Mouse (Mus musculus) forebrain, embryonic 16.5 days (tissue): ENCODE results near the gene Nfkb1. TPM values are rescaled to one million over a fixed set of nuclear protein-coding genes. Genes with fewer than 3 reads are reported as not detected.

Experiments
- ATAC-seq: fragments of 200-750 bp; cut with Nextera tagmentation; 2 replicates; pipeline ENCODE4 v1.8.0; 2017; ENCODE audit warnings: mild to moderate bottlenecking, moderate library complexity
- H3K27ac ChIP-seq: fragments of 300-500 bp; sonication (generic); 2 replicates; pipeline ENCODE4 v1.5.1; 2014; ENCODE audit warnings: low read length, control low read depth
- H3K27me3 ChIP-seq: fragments of 300-500 bp; sonication (generic); replicated peaks from 2 replicates; pipeline ENCODE4 v1.6.1; 2014; ENCODE audit warnings: low read length; ENCODE audit not compliant: control insufficient read depth, insufficient read depth
- H3K36me3 ChIP-seq: fragments of 300-500 bp; sonication (generic); 2 replicates; pipeline ENCODE4 v1.6.1; 2014; ENCODE audit not compliant: control insufficient read depth, insufficient read depth
- H3K4me1 ChIP-seq: fragments of 300-500 bp; sonication (generic); replicated peaks from 2 replicates; pipeline ENCODE4 v1.6.1; 2014; ENCODE audit warnings: low read length; ENCODE audit not compliant: control insufficient read depth, insufficient read depth
- H3K4me2 ChIP-seq: fragments of 300-500 bp; sonication (generic); 2 replicates; pipeline ENCODE4 v1.6.1; 2014; ENCODE audit warnings: mild to moderate bottlenecking, low read length, control low read depth
- H3K4me3 ChIP-seq: fragments of 300-500 bp; sonication (generic); replicated peaks from 2 replicates; pipeline ENCODE4 v1.5.1; 2014; ENCODE audit warnings: mild to moderate bottlenecking, low read length, control low read depth
- H3K9ac ChIP-seq: fragments of 300-500 bp; sonication (generic); replicated peaks from 2 replicates; pipeline ENCODE4 v1.6.1; 2014; ENCODE audit warnings: low read depth, low read length, control low read depth
- H3K9me3 ChIP-seq: fragments of 300-500 bp; sonication (generic); 2 replicates; pipeline ENCODE4 v1.6.1; 2016; ENCODE audit warnings: low read length; ENCODE audit not compliant: control insufficient read depth
- WGBS: fragments of 180-500 bp; shearing (Covaris S2); extraction: QIAGEN DNeasy Blood & Tissue Kit; methylation state at CpG from one replicate; pipeline ENCODE4 v1.1.7; 2014; 5-methylcytosine and 5-hydroxymethylcytosine counted together
- polyA plus RNA-seq: library from polyadenylated mRNA; unstranded; fragments of >200 nt; fragmentation: Nextera tagmentation; extraction: Ambion mirVana; gene quantifications from 2 replicates; pipeline ENCODE4 v1.2.1, GENCODE M21; 2015

Nfkb1 gene
- polyA plus RNA-seq, 1 experiment from 2014 or later, result 7.1 TPM

DNA sequence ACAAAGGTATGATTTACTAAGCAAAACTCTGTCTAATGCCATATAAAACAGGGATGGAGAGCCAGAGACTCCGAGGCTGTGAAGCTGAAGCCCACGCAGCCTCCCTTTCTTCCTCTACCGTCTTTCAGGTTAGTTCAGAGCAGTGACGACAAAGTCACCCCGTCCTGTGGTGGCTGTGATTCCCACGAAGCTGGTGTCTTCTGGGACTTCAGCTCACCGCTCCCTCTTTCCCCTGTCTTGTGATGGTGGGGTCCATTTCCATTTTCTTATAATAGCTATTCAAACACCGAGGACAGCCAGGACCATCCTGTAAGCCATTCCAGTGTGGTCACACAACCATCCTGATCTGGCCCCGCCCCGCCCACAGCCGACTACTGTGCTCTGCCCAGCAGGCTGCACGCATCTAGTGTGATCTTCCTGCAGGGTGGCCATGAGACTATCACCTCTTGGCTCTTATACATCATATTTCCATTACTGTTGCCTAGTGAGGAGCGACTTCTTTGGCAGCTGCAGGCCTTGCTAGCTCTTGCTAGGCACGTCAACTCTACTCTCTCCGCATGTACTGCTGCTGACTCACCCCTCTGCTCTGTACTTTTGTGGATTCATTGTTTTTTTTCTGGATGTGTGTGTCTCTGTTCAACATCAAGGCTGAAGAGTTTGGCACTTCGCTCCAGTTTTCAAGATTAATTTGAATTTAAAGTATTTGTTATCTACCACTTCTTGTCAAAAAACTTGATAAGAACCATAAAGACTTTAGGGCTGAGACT lies 50.3 kb downstream of the Nfkb1 start:
- Histone ChIP-seq H3K27ac (no peak overlapping the region), H3K27me3 (no peaks in the 10 kb centered on the region), H3K4me1 (no peaks in the 10 kb centered on the region), H3K9me3 (no peaks in the 10 kb centered on the region), H3K4me2 (no peak overlapping the region), H3K36me3 (no peaks in the 10 kb centered on the region), H3K4me3 (no peak overlapping the region), H3K9ac (no peak overlapping the region)
- no peak for ATAC-seq
- WGBS, result 92% methylated on average over 16 of the region's 16 CpGs

DNA sequence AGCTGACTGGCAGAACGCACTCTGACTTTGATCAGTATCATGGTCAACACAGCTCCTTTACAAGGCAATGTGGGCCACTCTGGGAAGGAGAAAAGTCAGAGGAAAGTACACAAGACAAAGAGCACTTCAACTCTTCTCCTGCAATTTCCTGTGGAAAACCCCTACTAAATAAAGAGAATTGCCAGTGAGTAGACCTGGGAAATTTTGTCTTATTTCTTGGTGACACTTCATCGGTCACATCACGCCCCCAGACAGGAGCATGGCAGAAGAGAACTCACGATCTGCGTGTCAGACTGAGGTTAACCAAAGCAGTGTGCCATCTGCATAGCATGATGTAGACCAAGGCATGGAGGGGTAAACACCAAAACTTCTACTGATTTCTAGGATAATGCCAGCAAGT lies 51.1 kb downstream of the Nfkb1 start:
- H3K36me3 ChIP-seq, result no peaks in the 10 kb centered on the region
- H3K4me1 ChIP-seq, result no peaks in the 10 kb centered on the region
- 97% methylated on average over 5 of the region's 5 CpGs for WGBS
- no peak overlapping the region for H3K4me2 ChIP-seq
- H3K27me3 ChIP-seq, result no peaks in the 10 kb centered on the region
- no peak for ATAC-seq
- H3K9ac ChIP-seq, result no peak overlapping the region
- H3K9me3 ChIP-seq, result no peaks in the 10 kb centered on the region
- H3K27ac ChIP-seq, result no peak overlapping the region
- H3K4me3 ChIP-seq, result no peak overlapping the region

DNA sequence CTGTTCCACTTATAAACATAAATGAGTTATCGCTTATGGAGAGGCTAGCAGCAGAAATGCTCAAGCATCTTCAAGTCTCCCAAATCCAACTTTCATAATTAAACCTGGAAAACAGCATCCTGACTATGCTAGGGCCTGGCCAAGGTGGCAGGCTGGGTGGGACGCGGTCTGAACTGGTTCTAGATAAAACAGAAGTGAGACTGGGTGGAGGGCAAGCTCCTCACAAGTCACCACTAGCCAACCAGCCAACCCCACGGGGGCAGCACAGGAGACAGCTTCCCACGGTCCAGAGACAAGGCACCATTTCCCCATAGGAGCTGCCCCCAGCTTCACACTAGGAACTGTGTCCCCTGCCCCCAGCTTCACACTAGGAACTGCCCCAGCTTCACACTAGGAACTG lies 53.8 kb downstream of the Nfkb1 start:
- H3K27me3 ChIP-seq, result no peaks in the 10 kb centered on the region
- no peak overlapping the region for H3K27ac ChIP-seq
- no peak overlapping the region for H3K9ac ChIP-seq
- 86% methylated on average over 5 of the region's 5 CpGs for whole genome bisulfite sequencing
- H3K9me3 ChIP-seq, result no peaks in the 10 kb centered on the region
- no peak for ATAC-seq
- H3K4me3 ChIP-seq, result no peak overlapping the region
- H3K36me3 ChIP-seq, result no peaks in the 10 kb centered on the region
- no peaks in the 10 kb centered on the region for H3K4me1 ChIP-seq
- no peak overlapping the region for H3K4me2 ChIP-seq

DNA sequence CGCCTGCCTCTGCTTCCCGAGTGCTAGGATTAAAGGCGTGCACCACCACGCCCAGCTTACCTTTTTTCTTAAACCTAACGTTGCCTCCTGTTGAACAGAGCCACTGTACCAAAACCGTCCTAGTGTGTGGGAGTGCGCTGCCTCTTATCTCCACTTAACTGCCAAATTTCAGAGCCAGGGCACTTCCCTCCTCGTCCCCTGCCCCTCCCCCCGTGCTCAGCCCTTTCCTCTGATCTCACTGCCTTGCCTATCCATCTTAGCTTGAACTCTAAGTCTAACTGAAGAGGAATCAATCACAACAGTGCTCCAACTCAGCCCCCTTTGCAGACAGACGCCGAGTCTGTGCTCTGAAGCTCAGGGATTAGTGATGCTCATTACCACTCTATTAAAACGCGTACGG lies 54.9 kb downstream of the Nfkb1 start:
- no peak overlapping the region for H3K4me2 ChIP-seq
- H3K4me1 ChIP-seq, result no peaks in the 10 kb centered on the region
- no peaks in the 10 kb centered on the region for H3K27me3 ChIP-seq
- H3K27ac ChIP-seq, result no peak overlapping the region
- no peak overlapping the region for H3K9ac ChIP-seq
- H3K36me3 ChIP-seq, result no peaks in the 10 kb centered on the region
- WGBS, result 49% methylated on average over 14 of the region's 14 CpGs
- no peaks in the 10 kb centered on the region for H3K9me3 ChIP-seq
- ATAC-seq, result no peak
- H3K4me3 ChIP-seq, result no peak overlapping the region

DNA sequence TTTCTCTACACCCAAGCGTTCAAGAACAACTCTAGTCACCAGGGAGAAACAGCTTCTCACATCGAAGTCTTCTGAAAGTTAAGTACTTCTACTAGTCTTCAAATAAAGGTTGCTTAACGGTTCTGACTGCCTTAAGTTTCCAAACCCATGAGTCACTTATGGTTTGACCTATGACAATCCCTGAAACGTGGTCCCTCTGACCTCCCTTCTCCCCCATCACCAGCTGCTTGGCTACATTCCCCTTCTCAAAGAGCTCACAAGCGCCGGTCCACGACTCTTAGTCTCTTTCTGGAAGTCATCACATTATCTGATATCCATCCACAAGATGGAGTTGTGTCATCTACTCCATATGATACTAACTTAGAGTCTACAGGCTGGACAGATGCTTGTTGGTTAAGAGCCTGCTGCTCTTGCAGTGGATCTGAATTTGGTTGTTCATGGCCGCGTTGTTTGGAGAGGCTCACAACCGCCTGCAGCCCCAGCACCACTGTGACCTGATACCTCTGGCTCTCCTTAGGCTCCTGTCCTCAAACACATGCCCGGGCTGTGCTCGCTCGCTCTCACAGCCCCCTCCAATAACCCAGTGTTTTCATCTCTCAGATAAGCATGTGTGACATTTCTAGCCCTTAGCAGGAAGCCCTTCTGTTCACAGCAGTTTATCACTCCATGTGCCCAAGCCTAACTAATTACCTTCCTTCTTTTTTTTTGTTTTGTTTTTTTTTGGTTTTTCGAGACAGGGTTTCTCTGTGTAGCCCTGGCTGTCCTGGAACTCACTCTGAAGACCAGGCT lies 55.5 kb downstream of the Nfkb1 start:
- Histone ChIP-seq H3K27me3 (no peaks in the 10 kb centered on the region), H3K27ac (no peak overlapping the region), H3K9me3 (no peaks in the 10 kb centered on the region), H3K36me3 (no peaks in the 10 kb centered on the region), H3K4me3 (no peak overlapping the region), H3K4me2 (no peak overlapping the region), H3K9ac (no peak overlapping the region), H3K4me1 (no peaks in the 10 kb centered on the region)
- 93% methylated on average over 14 of the region's 14 CpGs for WGBS
- ATAC-seq, result no peak

DNA sequence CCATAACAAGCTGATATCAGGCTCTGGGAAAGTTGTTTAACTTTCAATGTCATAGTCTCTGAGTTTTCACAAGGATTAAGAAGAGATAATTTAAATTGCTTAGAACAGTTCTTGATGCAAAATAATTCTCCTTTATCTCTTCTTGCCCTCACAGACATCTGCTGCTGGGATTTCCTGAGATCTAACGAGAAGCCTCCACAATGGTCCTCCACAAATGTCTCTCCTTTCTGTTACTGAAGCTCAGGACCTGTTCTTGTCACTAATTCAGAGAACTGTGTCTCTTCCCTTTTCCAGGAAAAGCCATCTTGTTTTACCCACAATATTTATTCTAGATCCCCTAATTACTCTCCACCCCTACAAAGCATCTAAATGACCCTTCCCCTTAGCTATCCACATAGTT lies 56.3 kb downstream of the Nfkb1 start:
- no peak overlapping the region for H3K27ac ChIP-seq
- H3K27me3 ChIP-seq, result no peaks in the 10 kb centered on the region
- H3K4me2 ChIP-seq, result no peak overlapping the region
- H3K4me3 ChIP-seq, result no peak overlapping the region
- no peaks in the 10 kb centered on the region for H3K9me3 ChIP-seq
- WGBS, result 90% methylated on average over 1 of the region's 1 CpGs
- ATAC-seq, result no peak
- H3K9ac ChIP-seq, result no peak overlapping the region
- H3K36me3 ChIP-seq, result no peaks in the 10 kb centered on the region
- no peaks in the 10 kb centered on the region for H3K4me1 ChIP-seq

DNA sequence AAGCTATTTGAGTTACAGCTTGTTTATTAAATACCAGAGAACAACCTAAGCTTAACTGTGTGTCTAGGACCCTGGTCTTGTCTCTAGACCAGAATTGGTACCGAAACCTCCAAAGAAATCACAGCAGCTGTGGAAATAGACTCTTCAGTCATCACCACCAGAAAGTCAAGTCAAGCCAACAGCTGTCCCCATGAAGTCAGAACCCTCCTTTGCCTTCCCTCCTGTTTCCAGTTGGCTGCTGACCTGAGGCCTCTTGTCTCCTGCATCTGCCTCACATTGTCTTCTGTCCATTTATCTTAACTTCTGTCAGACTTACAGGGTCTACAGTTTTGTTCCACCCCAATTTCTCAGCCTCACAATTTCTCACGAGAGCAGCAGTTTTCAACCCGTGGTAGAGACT lies 57.1 kb downstream of the Nfkb1 start:
- Histone ChIP-seq H3K4me2 (no peak overlapping the region), H3K9ac (no peak overlapping the region), H3K36me3 (no peaks in the 10 kb centered on the region), H3K9me3 (no peaks in the 10 kb centered on the region), H3K27me3 (no peaks in the 10 kb centered on the region), H3K27ac (no peak overlapping the region), H3K4me3 (no peak overlapping the region), H3K4me1 (no peaks in the 10 kb centered on the region)
- 96% methylated on average over 3 of the region's 3 CpGs for WGBS
- no peak for ATAC-seq

DNA sequence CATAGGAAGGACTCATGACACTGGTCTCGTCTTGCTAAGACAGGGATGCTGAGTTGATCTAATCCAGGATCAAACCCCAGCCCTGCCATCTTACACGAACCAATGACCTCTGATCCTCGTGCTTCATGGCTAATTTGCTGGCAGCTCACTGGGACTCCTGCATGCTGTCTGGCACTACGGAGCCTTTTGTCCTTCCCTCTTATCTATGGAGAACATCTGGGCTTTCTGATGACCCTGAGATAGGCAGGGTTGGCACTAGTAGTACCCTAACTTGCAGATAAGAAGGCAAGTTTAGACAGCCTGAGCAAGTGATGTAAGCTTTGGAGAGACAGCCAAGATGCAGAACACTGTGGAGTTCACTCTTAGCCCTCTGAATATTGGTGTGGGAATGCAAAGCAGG lies 59.5 kb downstream of the Nfkb1 start:
- Histone ChIP-seq H3K27ac (no peak overlapping the region), H3K9ac (no peak overlapping the region), H3K27me3 (no peaks in the 10 kb centered on the region), H3K36me3 (no peaks in the 10 kb centered on the region), H3K4me2 (no peak overlapping the region), H3K4me3 (no peak overlapping the region), H3K4me1 (no peaks in the 10 kb centered on the region), H3K9me3 (no peaks in the 10 kb centered on the region)
- no peak for ATAC-seq
- WGBS, result 60% methylated on average over 4 of the region's 4 CpGs

DNA sequence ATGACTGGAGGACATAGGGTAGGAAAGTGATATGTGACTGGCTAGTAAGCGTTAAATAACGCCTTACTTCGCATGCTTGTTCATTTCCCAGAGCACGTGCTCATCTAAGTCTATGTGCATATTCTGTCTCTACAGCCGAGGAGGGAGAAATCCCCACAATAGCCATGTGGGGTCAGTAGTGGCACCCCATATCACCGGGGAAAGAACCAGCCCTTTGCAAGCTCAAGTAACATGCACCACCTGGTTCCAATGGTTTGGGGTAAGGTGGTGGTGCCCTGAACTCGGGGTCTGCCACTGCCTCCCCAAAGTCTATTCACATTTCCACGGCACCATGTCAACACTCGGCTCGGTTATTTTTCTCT lies 60.3 kb downstream of the Nfkb1 start:
- whole genome bisulfite sequencing, result 56% methylated on average over 10 of the region's 10 CpGs
- Histone ChIP-seq H3K4me2 (peak overlapping the region; percentile 26; the same call in 1 of the 2 replicates), H3K4me1 (no peaks in the 10 kb centered on the region), H3K27ac (no peak overlapping the region), H3K27me3 (no peaks in the 10 kb centered on the region), H3K9ac (no peak overlapping the region), H3K4me3 (no peak overlapping the region), H3K9me3 (no peaks in the 10 kb centered on the region), H3K36me3 (no peaks in the 10 kb centered on the region)
- peak; percentile 65 for ATAC-seq
